Mouse (Mus musculus): ENCODE data around the gene Ptprd. TPM values are rescaled to one million over a fixed set of nuclear protein-coding genes. Genes with fewer than 3 reads are reported as not detected.

Ptprd gene
- polyA plus RNA-seq, 1 experiment from 2014 or later: not detected

DNA sequence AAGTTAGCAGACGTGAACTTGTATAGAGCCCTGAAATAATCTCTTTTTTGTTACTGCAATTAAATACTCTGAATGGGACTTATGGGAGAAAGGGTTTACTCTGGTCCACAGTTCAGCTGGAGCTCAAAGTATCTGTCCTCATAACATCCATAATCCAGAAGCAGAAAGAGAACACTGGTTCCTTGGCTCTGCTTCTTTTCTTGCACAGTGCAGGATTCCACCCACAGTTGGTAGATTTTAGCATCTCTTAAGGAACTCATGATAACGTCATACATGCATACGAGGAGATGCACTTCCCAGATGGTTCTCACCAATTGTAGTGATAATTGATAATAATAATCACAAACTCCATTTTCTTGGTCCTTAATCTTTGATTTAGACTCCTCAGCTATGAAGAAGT, 1330.2 kb downstream of the Ptprd start:
- H3K36me3 ChIP-seq (ENCODE audit: inconsistent target): no peaks in the 10 kb centered on the region
- H3K27ac ChIP-seq: no peak overlapping the region
- H3K79me2 ChIP-seq (ENCODE audit: inconsistent target): no peaks in the 10 kb centered on the region
- no peak overlapping the region for H3K4me3 ChIP-seq (ENCODE audit: inconsistent target)
- 89% methylated on average over 3 of the region's 3 CpGs for whole genome bisulfite sequencing (ENCODE audit: missing documents)

DNA sequence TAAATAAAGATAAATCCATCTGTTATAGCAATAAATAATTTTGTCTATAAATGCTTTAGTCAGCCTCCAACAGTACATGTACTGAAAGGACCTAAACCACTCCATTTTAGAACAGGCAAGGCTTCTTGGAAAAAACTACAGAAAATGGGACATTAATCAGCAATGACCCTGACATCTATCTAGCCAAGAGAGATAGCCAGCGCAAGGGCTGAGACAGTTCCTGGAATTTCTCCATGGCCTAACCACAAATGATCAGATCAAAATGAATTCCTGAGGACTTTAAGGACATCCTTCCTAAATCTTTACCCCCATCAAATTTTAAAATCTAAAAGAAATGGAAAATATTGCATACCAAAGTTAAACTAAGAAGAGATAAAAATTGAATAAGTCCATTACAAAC, 1340.8 kb downstream of the Ptprd start:
- H3K79me2 ChIP-seq (ENCODE audit: inconsistent target): no peaks in the 10 kb centered on the region
- no peak overlapping the region for H3K4me3 ChIP-seq (ENCODE audit: inconsistent target)
- 89% methylated on average over 1 of the region's 1 CpGs for WGBS (ENCODE audit: missing documents)
- H3K27ac ChIP-seq: no peak overlapping the region
- no peaks in the 10 kb centered on the region for H3K36me3 ChIP-seq (ENCODE audit: inconsistent target)

- H3K4me3 ChIP-seq (ENCODE audit: inconsistent target): no peak overlapping the region
- WGBS (ENCODE audit: missing documents): 87% methylated on average over 3 of the region's 3 CpGs
- no peak overlapping the region for H3K27ac ChIP-seq
- H3K79me2 ChIP-seq (ENCODE audit: inconsistent target): no peaks in the 10 kb centered on the region
- H3K36me3 ChIP-seq (ENCODE audit: inconsistent target): no peaks in the 10 kb centered on the region
Observed at GRCm38 (mm10) chr4:76865585-76865984, 1346.2 kb downstream of the Ptprd start.

- no peak overlapping the region for H3K27ac ChIP-seq
- H3K79me2 ChIP-seq (ENCODE audit: inconsistent target): no peaks in the 10 kb centered on the region
- no peak overlapping the region for H3K4me3 ChIP-seq (ENCODE audit: inconsistent target)
- H3K36me3 ChIP-seq (ENCODE audit: inconsistent target): no peaks in the 10 kb centered on the region
- WGBS (ENCODE audit: missing documents): 85% methylated on average over 7 of the region's 7 CpGs
Observed at GRCm38 (mm10) chr4:76846265-76846664, 1365.5 kb downstream of the Ptprd start.

GRCm38 (mm10) chr4:76839016-76839415, 1372.7 kb downstream of the Ptprd start:
- no peaks in the 10 kb centered on the region for H3K36me3 ChIP-seq (ENCODE audit: inconsistent target)
- WGBS (ENCODE audit: missing documents): 86% methylated on average over 1 of the region's 1 CpGs
- H3K4me3 ChIP-seq (ENCODE audit: inconsistent target): no peak overlapping the region
- no peak overlapping the region for H3K27ac ChIP-seq
- no peaks in the 10 kb centered on the region for H3K79me2 ChIP-seq (ENCODE audit: inconsistent target)

GRCm38 (mm10) chr4:76812138-76812537, 1399.6 kb downstream of the Ptprd start:
- Histone ChIP-seq H3K36me3 (ENCODE audit: inconsistent target) (no peaks in the 10 kb centered on the region), H3K27ac (no peak overlapping the region), H3K4me3 (ENCODE audit: inconsistent target) (no peak overlapping the region), H3K79me2 (ENCODE audit: inconsistent target) (no peaks in the 10 kb centered on the region)
- WGBS (ENCODE audit: missing documents): 78% methylated on average over 2 of the region's 2 CpGs

DNA sequence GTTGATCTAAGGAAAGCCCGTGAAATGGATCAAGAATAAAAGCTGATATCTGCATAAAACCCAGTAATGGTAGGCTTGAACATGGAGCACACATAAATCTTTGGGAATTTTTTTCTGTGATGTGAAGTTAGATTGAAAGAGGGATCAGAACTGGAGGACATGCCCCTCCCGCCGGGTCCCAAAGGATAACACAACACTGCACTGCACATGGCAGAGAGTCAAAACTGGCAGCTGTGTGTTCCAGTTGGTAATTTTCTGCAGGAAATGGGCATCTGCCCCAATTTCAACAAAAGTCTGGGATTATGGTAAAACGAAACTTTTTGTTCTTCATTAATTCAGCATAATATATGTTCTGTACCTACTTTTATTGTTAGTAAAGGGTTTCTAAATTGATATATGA, 1409.1 kb downstream of the Ptprd start:
- Histone ChIP-seq H3K36me3 (ENCODE audit: inconsistent target) (no peaks in the 10 kb centered on the region), H3K4me3 (ENCODE audit: inconsistent target) (no peak overlapping the region), H3K27ac (no peak overlapping the region), H3K79me2 (ENCODE audit: inconsistent target) (no peaks in the 10 kb centered on the region)
- WGBS (ENCODE audit: missing documents): 84% methylated on average over 4 of the region's 4 CpGs

GRCm38 (mm10) chr4:76798010-76799007, 1413.5 kb downstream of the Ptprd start:
- Histone ChIP-seq H3K79me2 (ENCODE audit: inconsistent target) (no peaks in the 10 kb centered on the region), H3K36me3 (ENCODE audit: inconsistent target) (no peaks in the 10 kb centered on the region), H3K27ac (no peak overlapping the region), H3K4me3 (ENCODE audit: inconsistent target) (no peak overlapping the region)
- 68% methylated on average over 9 of the region's 9 CpGs for WGBS (ENCODE audit: missing documents)

- no peaks in the 10 kb centered on the region for H3K79me2 ChIP-seq (ENCODE audit: inconsistent target)
- H3K4me3 ChIP-seq (ENCODE audit: inconsistent target): no peak overlapping the region
- WGBS (ENCODE audit: missing documents): 81% methylated on average over 2 of the region's 2 CpGs
- H3K27ac ChIP-seq: no peak overlapping the region
- no peaks in the 10 kb centered on the region for H3K36me3 ChIP-seq (ENCODE audit: inconsistent target)
Observed at GRCm38 (mm10) chr4:76785389-76785788, 1426.4 kb downstream of the Ptprd start.

DNA sequence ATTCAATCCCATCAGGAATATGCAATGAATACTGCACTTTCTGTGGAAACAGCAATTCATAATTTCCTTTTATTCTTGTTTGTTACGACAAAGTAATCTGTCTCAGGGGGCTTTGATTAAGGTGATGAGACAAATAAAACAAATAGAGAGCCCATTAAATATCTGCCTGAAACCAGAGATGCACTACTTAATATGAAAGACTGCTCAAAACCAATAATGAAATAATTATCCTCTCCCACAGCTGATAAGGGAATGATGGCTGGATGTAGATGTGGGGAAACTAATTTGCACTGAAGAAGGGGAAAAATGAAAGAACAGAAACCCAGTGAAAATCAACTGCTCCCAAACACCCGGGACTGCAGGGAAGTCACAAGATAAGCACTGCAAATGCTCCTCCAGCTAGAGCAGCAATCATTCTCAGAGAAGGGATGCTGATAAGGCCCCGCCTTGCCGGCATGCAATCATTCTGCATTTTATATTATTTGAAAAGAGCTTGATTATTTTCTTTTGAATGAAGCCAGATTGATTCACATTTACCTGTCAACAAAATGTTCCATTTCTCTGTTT, 1432.1 kb downstream of the Ptprd start:
- WGBS (ENCODE audit: missing documents): 81% methylated on average over 4 of the region's 4 CpGs

GRCm38 (mm10) chr4:76766918-76767317, 1444.8 kb downstream of the Ptprd start:
- Histone ChIP-seq H3K27ac (no peak overlapping the region), H3K4me3 (ENCODE audit: inconsistent target) (no peak overlapping the region), H3K36me3 (ENCODE audit: inconsistent target) (no peaks in the 10 kb centered on the region), H3K79me2 (ENCODE audit: inconsistent target) (no peaks in the 10 kb centered on the region)
- 75% methylated on average over 3 of the region's 3 CpGs for WGBS (ENCODE audit: missing documents)

More for the DNA sequence above, 1432.1 kb downstream of the Ptprd start:
- H3K27ac ChIP-seq: no peak overlapping the region
- H3K4me3 ChIP-seq (ENCODE audit: inconsistent target): no peak overlapping the region
- H3K36me3 ChIP-seq (ENCODE audit: inconsistent target): no peaks in the 10 kb centered on the region
- H3K79me2 ChIP-seq (ENCODE audit: inconsistent target): no peaks in the 10 kb centered on the region

DNA sequence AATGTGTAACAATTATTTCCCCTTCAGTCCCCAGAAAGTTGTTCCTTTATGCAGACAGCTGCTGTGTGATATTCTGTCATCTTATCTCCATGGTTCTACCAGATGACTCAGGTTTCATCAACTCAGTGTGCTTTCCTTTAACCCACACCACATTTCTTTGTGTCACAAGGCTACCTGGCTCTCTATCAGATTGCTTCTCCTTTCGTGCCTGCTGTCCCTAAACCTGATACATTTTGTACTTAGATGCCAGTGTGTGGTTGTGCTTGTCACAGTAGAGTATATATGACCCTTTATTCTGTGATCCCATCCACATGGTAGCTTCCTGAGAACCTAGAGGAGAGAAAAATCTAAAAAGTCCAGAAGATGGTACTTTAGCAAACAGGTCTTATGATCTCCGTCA, 1445.3 kb downstream of the Ptprd start:
- WGBS (ENCODE audit: missing documents): 82% methylated on average over 2 of the region's 2 CpGs

GRCm38 (mm10) chr4:76750709-76751108, 1461.1 kb downstream of the Ptprd start:
- Histone ChIP-seq H3K36me3 (ENCODE audit: inconsistent target) (no peaks in the 10 kb centered on the region), H3K79me2 (ENCODE audit: inconsistent target) (no peaks in the 10 kb centered on the region)
- 94% methylated on average over 2 of the region's 2 CpGs for WGBS (ENCODE audit: missing documents)

More for the DNA sequence above, 1445.3 kb downstream of the Ptprd start:
- no peak overlapping the region for H3K27ac ChIP-seq
- H3K79me2 ChIP-seq (ENCODE audit: inconsistent target): no peaks in the 10 kb centered on the region
- H3K36me3 ChIP-seq (ENCODE audit: inconsistent target): no peaks in the 10 kb centered on the region
- no peak overlapping the region for H3K4me3 ChIP-seq (ENCODE audit: inconsistent target)

GRCm38 (mm10) chr4:76735831-76736230, 1475.9 kb downstream of the Ptprd start:
- Histone ChIP-seq H3K4me3 (ENCODE audit: inconsistent target) (no peak overlapping the region), H3K79me2 (ENCODE audit: inconsistent target) (no peaks in the 10 kb centered on the region), H3K27ac (no peak overlapping the region), H3K36me3 (ENCODE audit: inconsistent target) (no peaks in the 10 kb centered on the region)
- 71% methylated on average over 1 of the region's 1 CpGs for WGBS (ENCODE audit: missing documents)

More at GRCm38 (mm10) chr4:76750709-76751108, 1461.1 kb downstream of the Ptprd start:
- H3K27ac ChIP-seq: no peak overlapping the region
- H3K4me3 ChIP-seq (ENCODE audit: inconsistent target): no peak overlapping the region

- H3K4me3 ChIP-seq (ENCODE audit: inconsistent target): no peak overlapping the region
- H3K36me3 ChIP-seq (ENCODE audit: inconsistent target): no peaks in the 10 kb centered on the region
- H3K79me2 ChIP-seq (ENCODE audit: inconsistent target): no peaks in the 10 kb centered on the region
- H3K27ac ChIP-seq: no peak overlapping the region
- 72% methylated on average over 3 of the region's 3 CpGs for WGBS (ENCODE audit: missing documents)
Observed at GRCm38 (mm10) chr4:76675726-76676125, 1536.0 kb downstream of the Ptprd start.
